Mouse (Mus musculus) forebrain, embryonic 16.5 days (tissue): ENCODE data around the gene Nfam1. TPM values are rescaled to one million over a fixed set of nuclear protein-coding genes. Genes with fewer than 3 reads are reported as not detected.

Experiments
- ATAC-seq: fragments of 200-750 bp; cut with Nextera tagmentation; 2 replicates; pipeline ENCODE4 v1.8.0; 2017; ENCODE audit warnings: mild to moderate bottlenecking, moderate library complexity
- H3K27ac ChIP-seq: fragments of 300-500 bp; sonication (generic); 2 replicates; pipeline ENCODE4 v1.5.1; 2014; ENCODE audit warnings: low read length, control low read depth
- H3K27me3 ChIP-seq: fragments of 300-500 bp; sonication (generic); replicated peaks from 2 replicates; pipeline ENCODE4 v1.6.1; 2014; ENCODE audit warnings: low read length; ENCODE audit not compliant: control insufficient read depth, insufficient read depth
- H3K36me3 ChIP-seq: fragments of 300-500 bp; sonication (generic); 2 replicates; pipeline ENCODE4 v1.6.1; 2014; ENCODE audit not compliant: control insufficient read depth, insufficient read depth
- H3K4me1 ChIP-seq: fragments of 300-500 bp; sonication (generic); replicated peaks from 2 replicates; pipeline ENCODE4 v1.6.1; 2014; ENCODE audit warnings: low read length; ENCODE audit not compliant: control insufficient read depth, insufficient read depth
- H3K4me2 ChIP-seq: fragments of 300-500 bp; sonication (generic); 2 replicates; pipeline ENCODE4 v1.6.1; 2014; ENCODE audit warnings: mild to moderate bottlenecking, low read length, control low read depth
- H3K4me3 ChIP-seq: fragments of 300-500 bp; sonication (generic); replicated peaks from 2 replicates; pipeline ENCODE4 v1.5.1; 2014; ENCODE audit warnings: mild to moderate bottlenecking, low read length, control low read depth
- H3K9ac ChIP-seq: fragments of 300-500 bp; sonication (generic); replicated peaks from 2 replicates; pipeline ENCODE4 v1.6.1; 2014; ENCODE audit warnings: low read depth, low read length, control low read depth
- H3K9me3 ChIP-seq: fragments of 300-500 bp; sonication (generic); 2 replicates; pipeline ENCODE4 v1.6.1; 2016; ENCODE audit warnings: low read length; ENCODE audit not compliant: control insufficient read depth
- WGBS: fragments of 180-500 bp; shearing (Covaris S2); extraction: QIAGEN DNeasy Blood & Tissue Kit; methylation state at CpG from one replicate; pipeline ENCODE4 v1.1.7; 2014; 5-methylcytosine and 5-hydroxymethylcytosine counted together
- polyA plus RNA-seq: library from polyadenylated mRNA; unstranded; fragments of >200 nt; fragmentation: Nextera tagmentation; extraction: Ambion mirVana; gene quantifications from 2 replicates; pipeline ENCODE4 v1.2.1, GENCODE M21; 2015

Nfam1 gene
- polyA plus RNA-seq, 1 experiment from 2014 or later: 1.5 TPM

DNA sequence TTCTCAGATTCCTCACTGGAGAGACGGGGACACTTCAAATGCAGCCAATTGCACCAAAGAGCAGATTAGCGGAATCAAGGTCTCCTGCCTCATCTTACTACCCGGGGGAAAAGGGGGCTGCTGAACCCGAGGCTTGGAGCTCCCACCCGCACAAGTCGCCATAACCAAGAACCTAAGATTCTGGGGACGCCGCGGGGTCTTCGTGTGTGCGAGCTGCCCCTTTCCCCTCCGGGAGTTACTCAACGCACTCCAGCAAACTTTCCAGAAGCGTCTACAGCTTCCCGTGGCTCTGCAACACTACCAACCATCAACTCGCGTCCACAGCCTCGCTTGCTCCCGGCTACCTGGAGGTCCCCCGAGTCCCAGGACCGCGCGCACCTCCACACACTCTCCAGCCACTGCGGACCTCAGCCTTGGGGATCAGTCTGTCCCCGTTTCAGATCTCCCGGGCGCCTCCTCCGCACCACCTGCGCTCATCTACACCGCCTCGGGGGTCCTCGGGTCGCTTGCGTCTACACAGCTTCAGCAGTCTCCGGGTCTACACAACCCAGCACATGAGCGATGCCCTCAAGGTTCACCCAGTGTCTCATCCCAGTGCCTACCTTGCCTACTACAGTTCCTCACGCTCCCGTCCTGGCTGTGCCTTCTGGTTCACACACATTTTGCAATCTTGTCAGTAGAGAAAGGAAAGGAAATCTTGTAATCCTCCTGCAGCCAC lies 45.9 kb downstream of the Nfam1 start:
- 0 out of 2 replicates have a peak, but pooled peaks have one; percentile 5 for ATAC-seq
- under 1% methylated on average over 38 of the region's 38 CpGs for WGBS
- Histone ChIP-seq H3K27me3 (no peaks in the 10 kb centered on the region; the same call in 1 of the 2 replicates), H3K9ac (peak overlapping the region; percentile 57), H3K4me3 (peak overlapping the region; percentile 48), H3K27ac (no peak overlapping the region), H3K9me3 (no peaks in the 10 kb centered on the region), H3K4me1 (peaks cover 70% of the 10 kb centered on the region), H3K4me2 (peak overlapping the region; percentile 79), H3K36me3 (no peaks in the 10 kb centered on the region)

GRCm38 (mm10) chr15:82984574-82984973 lies 48.5 kb downstream of the Nfam1 start:
- no peaks in the 10 kb centered on the region; the same call in 1 of the 2 replicates for H3K27me3 ChIP-seq
- H3K27ac ChIP-seq: peak overlapping the region; percentile 86
- H3K9me3 ChIP-seq: no peaks in the 10 kb centered on the region
- peak overlapping the region; percentile 37; the same call in 1 of the 2 replicates for H3K9ac ChIP-seq
- ATAC-seq: no peak
- 41% methylated on average over 7 of the region's 7 CpGs for WGBS
- H3K36me3 ChIP-seq: no peaks in the 10 kb centered on the region
- peaks cover 77% of the 10 kb centered on the region for H3K4me1 ChIP-seq
- H3K4me2 ChIP-seq: peak overlapping the region; percentile 25
- no peak overlapping the region for H3K4me3 ChIP-seq

DNA sequence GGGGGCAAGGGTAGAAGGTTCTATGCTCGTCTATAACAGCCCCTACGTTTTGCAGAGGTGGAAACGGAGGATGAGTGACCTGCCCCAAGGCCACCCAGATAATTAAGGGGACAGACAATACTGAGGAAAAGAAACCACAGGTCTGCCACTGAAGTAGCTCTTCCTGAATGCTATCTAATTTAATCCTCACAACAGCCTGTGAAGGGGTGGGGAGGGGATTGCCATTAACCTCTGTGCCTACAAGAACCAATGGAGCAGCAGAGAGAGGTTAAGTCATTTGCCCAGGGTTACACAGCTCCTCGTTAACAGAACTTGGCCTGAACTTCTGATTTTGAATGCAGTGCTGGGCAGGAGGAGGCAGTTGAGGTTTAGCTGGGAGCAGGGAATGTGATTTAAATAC lies 49.0 kb downstream of the Nfam1 start:
- WGBS: 9% methylated on average over 4 of the region's 4 CpGs
- Histone ChIP-seq H3K27ac (peak overlapping the region; percentile 86), H3K9me3 (no peaks in the 10 kb centered on the region), H3K4me3 (no peak overlapping the region), H3K4me2 (peak overlapping the region; percentile 47), H3K36me3 (no peaks in the 10 kb centered on the region), H3K4me1 (peaks cover 74% of the 10 kb centered on the region), H3K27me3 (no peaks in the 10 kb centered on the region; the same call in 1 of the 2 replicates), H3K9ac (peak overlapping the region; percentile 37)
- ATAC-seq: no peak

DNA sequence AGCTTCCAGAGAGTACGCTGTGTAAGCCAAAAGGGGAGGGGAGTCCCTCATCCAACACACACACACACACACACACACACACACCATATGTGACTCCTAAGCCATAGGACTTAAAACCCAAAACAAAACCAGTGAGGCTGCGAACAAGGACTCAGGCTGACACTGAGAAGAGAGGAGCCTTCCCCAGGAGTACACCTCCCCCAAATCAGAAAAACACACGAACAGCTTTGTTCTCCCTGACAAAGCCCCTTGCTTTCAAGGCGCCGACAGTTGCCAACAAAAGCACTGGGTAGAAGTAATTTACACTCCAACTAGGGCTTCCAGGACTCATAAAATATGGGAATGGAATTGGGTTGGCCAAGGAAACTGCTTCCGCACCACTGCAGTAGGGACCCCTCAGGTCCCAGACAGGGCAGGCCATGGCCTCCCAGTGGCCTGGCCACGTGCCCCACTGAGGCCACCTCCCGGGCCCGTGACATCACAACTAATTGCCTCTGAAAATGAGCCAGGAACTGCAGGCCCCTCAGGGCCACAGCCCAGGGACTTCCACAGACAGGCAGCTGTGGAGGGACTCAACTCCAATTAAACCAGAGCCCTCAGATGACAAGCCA lies 49.6 kb downstream of the Nfam1 start:
- peak; percentile 70 for ATAC-seq
- H3K36me3 ChIP-seq: no peaks in the 10 kb centered on the region
- no peaks in the 10 kb centered on the region for H3K9me3 ChIP-seq
- peak overlapping the region; percentile 86 for H3K27ac ChIP-seq
- peak overlapping the region; percentile 47 for H3K4me2 ChIP-seq
- H3K4me3 ChIP-seq: peak overlapping the region; percentile 20
- WGBS: 1% methylated on average over 9 of the region's 9 CpGs
- H3K4me1 ChIP-seq: peaks cover 70% of the 10 kb centered on the region
- H3K27me3 ChIP-seq: no peaks in the 10 kb centered on the region; the same call in 1 of the 2 replicates
- H3K9ac ChIP-seq: peak overlapping the region; percentile 36

- no peaks in the 10 kb centered on the region for H3K27me3 ChIP-seq
- peak overlapping the region; percentile 20 for H3K4me3 ChIP-seq
- no peaks in the 10 kb centered on the region for H3K36me3 ChIP-seq
- 0 out of 2 replicates have a peak, but pooled peaks have one; percentile 10 for ATAC-seq
- H3K9ac ChIP-seq: peak overlapping the region; percentile 36
- H3K4me1 ChIP-seq: peaks cover 64% of the 10 kb centered on the region
- H3K4me2 ChIP-seq: peak overlapping the region; percentile 47
- under 1% methylated on average over 16 of the region's 18 CpGs for WGBS
- no peaks in the 10 kb centered on the region for H3K9me3 ChIP-seq
- peak overlapping the region; percentile 86 for H3K27ac ChIP-seq
These were observed 50.2 kb downstream of the Nfam1 start for GRCm38 (mm10) chr15:82982724-82983415.

- no peaks in the 10 kb centered on the region for H3K27me3 ChIP-seq
- H3K36me3 ChIP-seq: no peaks in the 10 kb centered on the region
- H3K27ac ChIP-seq: peak overlapping the region; percentile 86
- 0 out of 2 replicates have a peak overlapping the region, but pooled peaks have one; percentile 20 for H3K4me3 ChIP-seq
- H3K9ac ChIP-seq: peak overlapping the region; percentile 36
- 26% methylated on average over 15 of the region's 15 CpGs for WGBS
- H3K4me2 ChIP-seq: peak overlapping the region; percentile 47
- H3K4me1 ChIP-seq: peaks cover 56% of the 10 kb centered on the region
- no peak for ATAC-seq
- no peaks in the 10 kb centered on the region for H3K9me3 ChIP-seq
These were observed 51.2 kb downstream of the Nfam1 start for GRCm38 (mm10) chr15:82981676-82982520.

DNA sequence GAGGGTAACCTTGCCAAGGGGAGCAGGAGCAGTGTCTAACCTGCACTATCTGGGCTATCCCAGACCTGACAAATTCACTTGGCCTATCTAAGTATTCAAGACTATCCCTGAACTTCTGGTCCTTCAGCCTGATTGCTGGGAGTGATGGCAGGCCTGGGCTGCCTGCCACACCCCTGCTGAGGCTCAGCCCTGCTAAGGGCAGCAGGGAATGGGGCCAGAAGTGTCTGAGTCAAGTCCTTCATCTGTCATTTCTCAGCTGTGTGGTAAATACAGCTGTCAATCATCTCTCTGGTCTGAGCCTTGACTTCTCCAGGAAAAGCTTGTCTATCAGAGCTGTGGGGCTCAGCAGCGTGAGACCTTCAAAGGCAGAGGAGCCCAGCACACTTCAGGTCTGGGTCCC lies 53.6 kb downstream of the Nfam1 start:
- peaks cover 45% of the 10 kb centered on the region for H3K4me1 ChIP-seq
- 82% methylated on average over 1 of the region's 1 CpGs for WGBS
- no peaks in the 10 kb centered on the region for H3K9me3 ChIP-seq
- no peak overlapping the region for H3K9ac ChIP-seq
- H3K4me2 ChIP-seq: no peak overlapping the region
- H3K36me3 ChIP-seq: no peaks in the 10 kb centered on the region
- no peak overlapping the region for H3K4me3 ChIP-seq
- no peak overlapping the region for H3K27ac ChIP-seq
- H3K27me3 ChIP-seq: no peaks in the 10 kb centered on the region
- no peak for ATAC-seq

DNA sequence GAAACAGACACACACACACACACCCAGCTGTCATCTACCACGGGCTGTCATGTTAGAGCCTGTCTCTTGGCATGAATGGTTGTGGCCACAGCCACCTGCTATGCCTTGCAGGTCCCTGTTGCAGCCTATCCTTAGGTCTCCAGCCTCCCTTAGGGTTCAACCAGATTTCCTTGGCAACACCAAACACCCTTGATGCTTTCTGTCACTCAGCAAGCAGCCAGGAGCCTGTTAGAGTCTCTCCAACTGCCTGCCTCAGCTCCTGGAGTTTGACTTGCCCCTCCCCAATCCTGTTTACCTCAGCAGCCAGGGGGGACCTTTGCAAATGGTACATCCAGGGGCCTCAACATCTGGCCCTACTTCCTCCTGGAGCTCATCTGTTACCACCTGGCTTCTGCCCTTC lies 58.6 kb downstream of the Nfam1 start:
- Histone ChIP-seq H3K9me3 (no peaks in the 10 kb centered on the region), H3K4me2 (no peak overlapping the region), H3K27me3 (no peaks in the 10 kb centered on the region), H3K27ac (no peak overlapping the region), H3K9ac (no peak overlapping the region), H3K4me1 (peaks cover 15% of the 10 kb centered on the region), H3K36me3 (no peaks in the 10 kb centered on the region), H3K4me3 (no peak overlapping the region)
- ATAC-seq: no peak
- 71% methylated on average over 1 of the region's 1 CpGs for WGBS
